In genomic region chr19:4878405-4879323, GRCm38 (mm10) we compare ENCODE assay signal across 8 mouse cellular contexts. TPM values are rescaled to one million over a fixed set of nuclear protein-coding genes. Genes with fewer than 3 reads are reported as not detected.
A peak's percentile ranks its signal among the peaks of the same experiment; 100 is the strongest.
DNase-seq lines count a peak whose midpoint lies in the region; ATAC-seq and TF ChIP-seq lines count a peak whose summit lies in the region.

Zdhhc24 (plus strand) TSS chr19:4878668.

- peak; percentile 93 for ATAC-seq in embryonic facial prominence, embryonic 15.5 days (ENCODE audit: insufficient number of reproducible peaks, low FRiP score, low TSS enrichment, low read depth)
- peak; percentile 94 for ATAC-seq in limb, embryonic 14.5 days (ENCODE audit: low FRiP score, low read depth)
- ATAC-seq in midbrain, postnatal 0 days (ENCODE audit: low FRiP score), result peak; percentile 98

- H3K9ac ChIP-seq in embryonic facial prominence, embryonic 15.5 days, result peak within 1 kb of the TSS; percentile 91
- peak within 1 kb of the TSS; percentile 70 for H3K9ac ChIP-seq in limb, embryonic 14.5 days (ENCODE audit: low read depth, low read length, severe bottlenecking)
- H3K9ac ChIP-seq in midbrain, postnatal 0 days (replicated peaks; ENCODE audit: low read length, poor library complexity, severe bottlenecking), result peak within 1 kb of the TSS; percentile 94

- peaks cover 8% of the 10 kb centered on the region; the same call in 1 of the 2 replicates for H3K36me3 ChIP-seq in embryonic facial prominence, embryonic 15.5 days
- no peaks in the 10 kb centered on the region for H3K36me3 ChIP-seq in limb, embryonic 14.5 days (ENCODE audit: control insufficient read depth, insufficient read depth, low read length)
- H3K36me3 ChIP-seq in midbrain, postnatal 0 days (ENCODE audit: insufficient read depth, low read length), result peaks cover 6% of the 10 kb centered on the region; the same call in 1 of the 2 replicates

- peak within 1 kb of the TSS; percentile 94 for H3K4me2 ChIP-seq in embryonic facial prominence, embryonic 15.5 days (replicated peaks)
- H3K4me2 ChIP-seq in limb, embryonic 14.5 days (replicated peaks; ENCODE audit: low read depth, low read length, severe bottlenecking), result peak within 1 kb of the TSS; percentile 82
- H3K4me2 ChIP-seq in midbrain, postnatal 0 days (ENCODE audit: low read depth, low read length, poor library complexity, severe bottlenecking), result peak within 1 kb of the TSS; percentile 88

- H3K9me3 ChIP-seq in embryonic facial prominence, embryonic 15.5 days (replicated peaks), result no peaks in the 10 kb centered on the region
- H3K9me3 ChIP-seq in limb, embryonic 14.5 days (ENCODE audit: control insufficient read depth, low read length), result no peaks in the 10 kb centered on the region
- no peaks in the 10 kb centered on the region for H3K9me3 ChIP-seq in midbrain, postnatal 0 days (ENCODE audit: low read length)

- DNase-seq in 416B (ENCODE audit: low read depth), result peak; percentile 97
- DNase-seq in heart, adult 8-10 months (ENCODE audit: low spot score), result peak; percentile 97
- peak; percentile 97 for DNase-seq in kidney, adult 9 months
- DNase-seq in limb, embryonic 14.5 days (ENCODE audit: low spot score), result peak; percentile 97
- DNase-seq in midbrain, postnatal 0 days (ENCODE audit: low spot score), result peak; percentile 97
- peak; percentile 94 to 95 for DNase-seq in spleen, postnatal 14 days (ENCODE audit: low spot score in 2 of 2)

- TF ChIP-seq CTCF in bone marrow, adult 2 months (IDR thresholded peaks at IDR 0.05; ENCODE audit: control insufficient read depth, insufficient read depth, low read length), result no peak
- no peak for TF ChIP-seq CTCF in midbrain, postnatal 0 days (IDR thresholded peaks at IDR 0.05)

- H3K27ac ChIP-seq in bone marrow, adult 2 months (ENCODE audit: control insufficient read depth, insufficient read depth, low read depth, low read length, poor library complexity), result peak within 1 kb of the TSS; percentile 62
- H3K27ac ChIP-seq in embryonic facial prominence, embryonic 15.5 days (replicated peaks), result peak within 1 kb of the TSS; percentile 78
- 0 out of 2 replicates have a peak within 1 kb of the TSS, but pooled peaks have one; percentile 26 for H3K27ac ChIP-seq in limb, embryonic 14.5 days (replicated peaks; ENCODE audit: low read depth, low read length)
- H3K27ac ChIP-seq in midbrain, postnatal 0 days (ENCODE audit: low read depth, low read length), result peak within 1 kb of the TSS; percentile 85

- WGBS in bone marrow, adult 2 months, result under 1% methylated on average over 52 of the region's 52 CpGs
- WGBS in embryonic facial prominence, embryonic 15.5 days, result under 1% methylated on average over 52 of the region's 52 CpGs
- WGBS in limb, embryonic 14.5 days, result under 1% methylated on average over 49 of the region's 52 CpGs
- WGBS in midbrain, postnatal 0 days, result 1% methylated on average over 52 of the region's 52 CpGs

- TF ChIP-seq POLR2A in bone marrow, adult 2 months (IDR thresholded peaks at IDR 0.05; ENCODE audit: borderline replicate concordance, control insufficient read depth, low read depth, low read length), result peak; percentile 78; the same call in 1 of the 2 replicates
- TF ChIP-seq POLR2A in limb, embryonic 14.5 days (IDR thresholded peaks at IDR 0.05; ENCODE audit: borderline replicate concordance, extremely low read depth, insufficient read depth, insufficient read length), result 0 out of 2 replicates have a peak, but pooled peaks have one; percentile 16

- no peaks in the 10 kb centered on the region for H3K27me3 ChIP-seq in embryonic facial prominence, embryonic 15.5 days
- H3K27me3 ChIP-seq in limb, embryonic 14.5 days (ENCODE audit: control insufficient read depth, insufficient read depth, low read length), result no peaks in the 10 kb centered on the region
- H3K27me3 ChIP-seq in midbrain, postnatal 0 days (ENCODE audit: insufficient read depth, low read length), result no peaks in the 10 kb centered on the region

- peak within 1 kb of the TSS; percentile 96 for H3K4me3 ChIP-seq in bone marrow, adult 2 months (replicated peaks; ENCODE audit: control insufficient read depth, low read depth, low read length)
- H3K4me3 ChIP-seq in embryonic facial prominence, embryonic 15.5 days (replicated peaks), result peak within 1 kb of the TSS; percentile 82
- H3K4me3 ChIP-seq in limb, embryonic 14.5 days (replicated peaks; ENCODE audit: low read length), result peak within 1 kb of the TSS; percentile 79
- H3K4me3 ChIP-seq in midbrain, postnatal 0 days (ENCODE audit: low read depth, low read length), result peak within 1 kb of the TSS; percentile 86

- peaks cover 1% of the 10 kb centered on the region; the same call in 1 of the 2 replicates for H3K4me1 ChIP-seq in bone marrow, adult 2 months (ENCODE audit: control insufficient read depth, insufficient read depth, low read length)
- peaks cover 23% of the 10 kb centered on the region for H3K4me1 ChIP-seq in embryonic facial prominence, embryonic 15.5 days
- H3K4me1 ChIP-seq in limb, embryonic 14.5 days (ENCODE audit: control insufficient read depth, insufficient read depth, low read length), result peaks cover 11% of the 10 kb centered on the region; the same call in 1 of the 2 replicates
- H3K4me1 ChIP-seq in midbrain, postnatal 0 days (ENCODE audit: insufficient read depth, low read length), result peaks cover 6% of the 10 kb centered on the region; the same call in 1 of the 2 replicates

RNA-seq across cellular contexts. Expression of gene Zdhhc24, which starts in this region (rescaled TPM):
- polyA plus RNA-seq in bone marrow, adult 2 months (2011; ENCODE audit: insufficient read depth, insufficient read length, low replicate concordance, missing spikeins), result 6.3 and 11.0 TPM in 2 replicates
- 14.0 and 14.9 TPM in 2 replicates for polyA plus RNA-seq in embryonic facial prominence, embryonic 15.5 days (2015; fragmentation: Nextera tagmentation; extraction: Ambion mirVana)
- total RNA-seq in heart, adult 8-10 months (2022), result 1 to 10 TPM; 2.8 to 4.2 (median 3.4) TPM
- 22.7 and 30.9 TPM in 2 replicates for polyA plus RNA-seq in limb, embryonic 14.5 days (2012; rRNA removed)
- polyA plus RNA-seq in limb, embryonic 14.5 days (2014; fragmentation: Nextera tagmentation; extraction: Ambion mirVana), result 7.7 and 9.7 TPM in 2 replicates
- 24.0 and 29.8 TPM in 2 replicates for total RNA-seq in midbrain, postnatal 0 days (2014; rRNA removed)
- 17.2 and 18.1 TPM in 2 replicates for polyA plus RNA-seq in midbrain, postnatal 0 days (2015; fragmentation: Nextera tagmentation; extraction: Ambion mirVana)

Comparison
In these comparisons a context has a peak if more than half of its experiments do, and no peak if none do; other contexts are left out.
1. Peak in every context shown above with its lines: DNase-seq, ATAC-seq, H3K4me3 ChIP-seq and H3K27ac ChIP-seq.
2. H3K27ac ChIP-seq: peak in every context shown above with its lines; median percentile 85 in midbrain, postnatal 0 days; 78 in embryonic facial prominence, embryonic 15.5 days; 62 in bone marrow, adult 2 months; 26 in limb, embryonic 14.5 days.